Mouse (Mus musculus): ENCODE measurements around the gene Perp. TPM values are rescaled to one million over a fixed set of nuclear protein-coding genes. Genes with fewer than 3 reads are reported as not detected.
A peak's percentile ranks its signal among the peaks of the same experiment; 100 is the strongest.

The Perp gene
- polyA plus RNA-seq, 1 experiment from 2014 or later: 51.9 TPM

GRCm38 (mm10) chr10:18835684-18836479, 8.9 kb upstream of the Perp start:
- ATAC-seq (ENCODE audit: low read depth): 0 out of 2 replicates have a peak, but pooled peaks have one; percentile 10
- H3K4me2 ChIP-seq (ENCODE audit: low read depth, low read length): no peak overlapping the region
- no peak overlapping the region for H3K9ac ChIP-seq (ENCODE audit: low read length)
- H3K4me1 ChIP-seq (replicated peaks; ENCODE audit: control insufficient read depth, insufficient read depth, low read length): no peaks in the 10 kb centered on the region
- 48% methylated on average over 6 of the region's 6 CpGs for WGBS
- no peak overlapping the region for H3K27ac ChIP-seq (ENCODE audit: low read length)
- H3K4me3 ChIP-seq (ENCODE audit: low read length): no peak overlapping the region
- no peaks in the 10 kb centered on the region for H3K9me3 ChIP-seq (ENCODE audit: control insufficient read depth, low read length)
- H3K27me3 ChIP-seq (ENCODE audit: control insufficient read depth, insufficient read depth, low read depth, low read length): no peaks in the 10 kb centered on the region
- H3K36me3 ChIP-seq (ENCODE audit: control insufficient read depth, insufficient read depth, low read length): no peaks in the 10 kb centered on the region

DNA sequence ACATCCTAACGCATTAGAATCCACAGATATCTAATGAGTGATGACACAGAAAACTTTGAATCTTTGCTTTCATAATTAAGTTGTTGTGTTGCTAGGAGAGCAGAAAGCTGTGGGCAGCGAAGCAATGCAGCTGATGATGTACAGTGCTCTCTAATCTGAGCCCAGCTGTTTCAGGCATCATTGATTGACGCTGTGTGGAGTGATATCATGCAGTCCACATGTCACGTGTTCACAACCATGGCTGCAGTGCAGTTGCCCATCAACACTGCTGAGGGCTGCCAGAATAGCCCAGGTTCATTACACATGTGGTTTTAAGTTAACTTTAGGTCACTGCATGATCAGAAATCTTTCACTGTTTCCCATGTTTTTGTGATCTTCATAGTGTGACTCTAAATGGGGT, 5.3 kb upstream of the Perp start:
- Histone ChIP-seq H3K36me3 (ENCODE audit: control insufficient read depth, insufficient read depth, low read length) (no peaks in the 10 kb centered on the region), H3K27me3 (ENCODE audit: control insufficient read depth, insufficient read depth, low read depth, low read length) (peaks cover 2% of the 10 kb centered on the region), H3K4me3 (ENCODE audit: low read length) (no peak overlapping the region), H3K4me2 (ENCODE audit: low read depth, low read length) (no peak overlapping the region), H3K4me1 (replicated peaks; ENCODE audit: control insufficient read depth, insufficient read depth, low read length) (no peaks in the 10 kb centered on the region; the same call in 1 of the 2 replicates), H3K9me3 (ENCODE audit: control insufficient read depth, low read length) (no peaks in the 10 kb centered on the region), H3K27ac (ENCODE audit: low read length) (no peak overlapping the region), H3K9ac (ENCODE audit: low read length) (no peak overlapping the region)
- 48% methylated on average over 4 of the region's 4 CpGs for WGBS
- no peak; the same call in 1 of the 2 replicates for ATAC-seq (ENCODE audit: low read depth)

- H3K9me3 ChIP-seq (ENCODE audit: control insufficient read depth, low read length): no peaks in the 10 kb centered on the region
- H3K4me1 ChIP-seq (replicated peaks; ENCODE audit: control insufficient read depth, insufficient read depth, low read length): peaks cover 3% of the 10 kb centered on the region; the same call in 1 of the 2 replicates
- no peak overlapping the region for H3K4me3 ChIP-seq (ENCODE audit: low read length)
- WGBS: 51% methylated on average over 4 of the region's 4 CpGs
- no peak for ATAC-seq (ENCODE audit: low read depth)
- H3K27me3 ChIP-seq (ENCODE audit: control insufficient read depth, insufficient read depth, low read depth, low read length): peaks cover 6% of the 10 kb centered on the region
- no peak overlapping the region for H3K27ac ChIP-seq (ENCODE audit: low read length)
- H3K9ac ChIP-seq (ENCODE audit: low read length): no peak overlapping the region
- no peak overlapping the region for H3K4me2 ChIP-seq (ENCODE audit: low read depth, low read length)
- no peaks in the 10 kb centered on the region for H3K36me3 ChIP-seq (ENCODE audit: control insufficient read depth, insufficient read depth, low read length)
Observed at GRCm38 (mm10) chr10:18840736-18841135, 4.1 kb upstream of the Perp start.

GRCm38 (mm10) chr10:18845287-18845662, 455 bp downstream of the Perp start:
- Histone ChIP-seq H3K4me2 (ENCODE audit: low read depth, low read length) (peak overlapping the region; percentile 78), H3K9ac (ENCODE audit: low read length) (peak overlapping the region; percentile 70), H3K27me3 (ENCODE audit: control insufficient read depth, insufficient read depth, low read depth, low read length) (peaks cover 8% of the 10 kb centered on the region), H3K27ac (ENCODE audit: low read length) (peak overlapping the region; percentile 78), H3K36me3 (ENCODE audit: control insufficient read depth, insufficient read depth, low read length) (no peaks in the 10 kb centered on the region), H3K4me3 (ENCODE audit: low read length) (peak overlapping the region; percentile 57), H3K4me1 (replicated peaks; ENCODE audit: control insufficient read depth, insufficient read depth, low read length) (peaks cover 3% of the 10 kb centered on the region; the same call in 1 of the 2 replicates), H3K9me3 (ENCODE audit: control insufficient read depth, low read length) (no peaks in the 10 kb centered on the region)
- ATAC-seq (ENCODE audit: low read depth): no peak
- WGBS: 4% methylated on average over 18 of the region's 18 CpGs

DNA sequence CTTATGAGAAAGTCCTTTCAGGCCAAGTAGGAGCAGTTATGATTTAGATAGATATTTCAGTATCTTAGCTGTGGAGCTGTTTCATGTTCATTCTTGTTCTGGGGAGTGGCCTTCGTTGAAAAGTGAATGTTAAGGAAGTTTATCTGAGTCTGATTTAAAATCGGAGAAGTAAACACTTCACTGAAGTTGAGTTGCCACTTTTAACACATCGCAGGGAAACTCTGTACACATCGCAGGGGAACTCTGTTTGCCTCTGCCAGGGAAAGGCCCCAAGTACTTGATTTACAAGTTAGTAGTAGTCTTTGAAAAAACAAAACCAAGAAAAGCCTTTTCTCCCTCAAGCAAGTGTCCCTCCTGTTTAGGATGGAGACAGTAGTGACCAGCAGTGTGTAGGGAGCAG, 891 bp downstream of the Perp start:
- Histone ChIP-seq H3K9me3 (ENCODE audit: control insufficient read depth, low read length) (no peaks in the 10 kb centered on the region), H3K4me1 (replicated peaks; ENCODE audit: control insufficient read depth, insufficient read depth, low read length) (peaks cover 3% of the 10 kb centered on the region; the same call in 1 of the 2 replicates), H3K27me3 (ENCODE audit: control insufficient read depth, insufficient read depth, low read depth, low read length) (peaks cover 8% of the 10 kb centered on the region), H3K4me2 (ENCODE audit: low read depth, low read length) (peak overlapping the region; percentile 18), H3K4me3 (ENCODE audit: low read length) (0 out of 2 replicates have a peak overlapping the region, but pooled peaks have one; percentile 5), H3K27ac (ENCODE audit: low read length) (0 out of 2 replicates have a peak overlapping the region, but pooled peaks have one; percentile 16), H3K36me3 (ENCODE audit: control insufficient read depth, insufficient read depth, low read length) (no peaks in the 10 kb centered on the region), H3K9ac (ENCODE audit: low read length) (no peak overlapping the region)
- ATAC-seq (ENCODE audit: low read depth): peak; percentile 5; the same call in 1 of the 2 replicates
- 37% methylated on average over 4 of the region's 4 CpGs for WGBS

GRCm38 (mm10) chr10:18846474-18847264, 1.8 kb downstream of the Perp start:
- no peaks in the 10 kb centered on the region for H3K36me3 ChIP-seq (ENCODE audit: control insufficient read depth, insufficient read depth, low read length)
- ATAC-seq (ENCODE audit: low read depth): no peak
- no peak overlapping the region for H3K27ac ChIP-seq (ENCODE audit: low read length)
- peaks cover 8% of the 10 kb centered on the region for H3K27me3 ChIP-seq (ENCODE audit: control insufficient read depth, insufficient read depth, low read depth, low read length)
- H3K4me2 ChIP-seq (ENCODE audit: low read depth, low read length): peak overlapping the region; percentile 18; the same call in 1 of the 2 replicates
- no peaks in the 10 kb centered on the region for H3K9me3 ChIP-seq (ENCODE audit: control insufficient read depth, low read length)
- H3K4me3 ChIP-seq (ENCODE audit: low read length): no peak overlapping the region
- H3K4me1 ChIP-seq (replicated peaks; ENCODE audit: control insufficient read depth, insufficient read depth, low read length): peaks cover 3% of the 10 kb centered on the region; the same call in 1 of the 2 replicates
- 78% methylated on average over 8 of the region's 8 CpGs for WGBS
- no peak overlapping the region for H3K9ac ChIP-seq (ENCODE audit: low read length)

DNA sequence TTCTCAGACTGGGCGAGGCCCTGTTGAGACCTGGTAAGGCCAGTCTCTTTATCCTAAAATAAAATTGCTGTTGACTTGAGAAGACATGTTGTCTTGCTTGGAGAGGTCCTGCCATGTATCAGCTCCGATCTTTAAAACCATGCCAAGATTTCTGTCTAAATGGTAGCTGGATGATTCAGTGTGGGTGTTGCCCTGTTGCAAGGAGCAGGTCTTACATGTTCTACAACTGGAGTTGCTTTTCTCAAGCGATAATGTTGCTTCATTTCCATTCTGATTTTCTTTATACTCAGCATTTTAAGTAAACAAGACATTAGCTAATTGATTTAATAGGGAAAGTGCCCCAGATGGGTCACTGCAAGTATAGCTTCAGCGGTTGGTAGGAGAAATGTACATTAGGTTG, 5.4 kb downstream of the Perp start:
- whole genome bisulfite sequencing: 73% methylated on average over 4 of the region's 4 CpGs
- ATAC-seq (ENCODE audit: low read depth): no peak
- no peak overlapping the region for H3K4me2 ChIP-seq (ENCODE audit: low read depth, low read length)
- H3K36me3 ChIP-seq (ENCODE audit: control insufficient read depth, insufficient read depth, low read length): no peaks in the 10 kb centered on the region
- H3K27me3 ChIP-seq (ENCODE audit: control insufficient read depth, insufficient read depth, low read depth, low read length): 0 out of 2 replicates have a peak, but pooled peaks cover 4% of the 10 kb centered on the region
- no peak overlapping the region for H3K4me3 ChIP-seq (ENCODE audit: low read length)
- H3K9me3 ChIP-seq (ENCODE audit: control insufficient read depth, low read length): no peaks in the 10 kb centered on the region
- H3K9ac ChIP-seq (ENCODE audit: low read length): no peak overlapping the region
- 0 out of 2 replicates have a peak, but pooled peaks cover 1% of the 10 kb centered on the region for H3K4me1 ChIP-seq (replicated peaks; ENCODE audit: control insufficient read depth, insufficient read depth, low read length)
- no peak overlapping the region for H3K27ac ChIP-seq (ENCODE audit: low read length)

DNA sequence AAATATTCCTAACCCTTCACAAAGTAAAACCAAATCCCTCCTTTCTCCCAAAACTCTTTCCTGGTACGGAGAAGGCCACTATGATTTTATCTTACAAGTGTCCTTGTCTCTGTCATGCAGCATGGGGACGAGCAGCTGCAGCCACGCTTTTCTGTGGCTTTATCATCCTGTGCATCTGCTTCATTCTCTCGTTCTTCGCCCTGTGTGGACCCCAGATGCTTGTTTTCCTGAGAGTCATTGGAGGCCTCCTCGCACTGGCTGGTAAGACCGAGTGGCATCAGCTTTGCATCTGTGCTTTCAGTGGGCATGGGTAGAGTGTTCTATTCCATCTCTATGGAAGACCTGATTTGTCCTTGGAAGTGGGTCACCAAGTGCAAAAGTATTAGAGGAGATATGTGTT, 8.6 kb downstream of the Perp start:
- no peaks in the 10 kb centered on the region for H3K4me1 ChIP-seq (replicated peaks; ENCODE audit: control insufficient read depth, insufficient read depth, low read length)
- no peak overlapping the region for H3K27ac ChIP-seq (ENCODE audit: low read length)
- H3K4me3 ChIP-seq (ENCODE audit: low read length): no peak overlapping the region
- no peak overlapping the region for H3K9ac ChIP-seq (ENCODE audit: low read length)
- H3K9me3 ChIP-seq (ENCODE audit: control insufficient read depth, low read length): no peaks in the 10 kb centered on the region
- H3K36me3 ChIP-seq (ENCODE audit: control insufficient read depth, insufficient read depth, low read length): no peaks in the 10 kb centered on the region
- no peaks in the 10 kb centered on the region for H3K27me3 ChIP-seq (ENCODE audit: control insufficient read depth, insufficient read depth, low read depth, low read length)
- H3K4me2 ChIP-seq (ENCODE audit: low read depth, low read length): no peak overlapping the region
- no peak for ATAC-seq (ENCODE audit: low read depth)
- 79% methylated on average over 7 of the region's 7 CpGs for WGBS

DNA sequence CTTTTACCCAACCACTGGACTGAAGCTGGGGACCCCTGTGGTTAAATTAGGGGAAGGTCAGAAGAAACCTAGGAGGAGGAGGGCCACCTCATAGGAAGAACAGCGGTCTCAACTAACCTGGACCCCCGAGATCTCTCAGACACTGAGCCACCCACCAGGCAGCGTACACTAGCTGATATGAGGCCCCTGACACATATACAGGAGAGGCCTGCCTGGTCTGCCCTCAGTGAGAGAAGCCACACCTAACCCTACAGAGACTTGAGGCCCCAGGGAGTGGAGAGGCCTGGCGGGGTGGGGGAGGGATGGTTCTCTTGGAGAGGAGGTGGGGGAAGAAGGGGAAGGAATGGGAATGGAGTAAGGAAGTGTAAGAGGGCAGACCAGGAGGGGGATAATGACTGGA, 12.4 kb downstream of the Perp start:
- WGBS: 76% methylated on average over 4 of the region's 4 CpGs
- no peak overlapping the region for H3K27ac ChIP-seq (ENCODE audit: low read length)

More for the DNA sequence above, 12.4 kb downstream of the Perp start:
- Histone ChIP-seq H3K4me2 (ENCODE audit: low read depth, low read length) (no peak overlapping the region), H3K4me1 (replicated peaks; ENCODE audit: control insufficient read depth, insufficient read depth, low read length) (no peaks in the 10 kb centered on the region; the same call in 1 of the 2 replicates), H3K27me3 (ENCODE audit: control insufficient read depth, insufficient read depth, low read depth, low read length) (no peaks in the 10 kb centered on the region), H3K9ac (ENCODE audit: low read length) (no peak overlapping the region), H3K36me3 (ENCODE audit: control insufficient read depth, insufficient read depth, low read length) (no peaks in the 10 kb centered on the region), H3K4me3 (ENCODE audit: low read length) (no peak overlapping the region), H3K9me3 (ENCODE audit: control insufficient read depth, low read length) (no peaks in the 10 kb centered on the region)
- no peak for ATAC-seq (ENCODE audit: low read depth)

All from lung, embryonic 16.5 days (tissue).